Mouse (Mus musculus) E14TG2a.4 (cell line): Measurements from ENCODE around the gene Gnaq.
A peak's percentile ranks its signal among the peaks of the same experiment; 100 is the strongest.

Experiments used
- H3K27me3 ChIP-seq: 2 replicates; pipeline ENCODE4 v1.6.1; 2014; ENCODE audit warnings: low read length, control low read depth; ENCODE audit not compliant: insufficient read depth
- H3K36me3 ChIP-seq: 2 replicates; pipeline ENCODE4 v1.6.1; 2014; ENCODE audit warnings: low read length, control low read depth; ENCODE audit not compliant: insufficient read depth
- H3K4me1 ChIP-seq: replicated peaks from 2 replicates; pipeline ENCODE4 v1.6.1; 2014; ENCODE audit warnings: low read depth, low read length, control low read depth
- H3K4me3 ChIP-seq: replicated peaks from 2 replicates; pipeline ENCODE4 v1.5.1; 2014; ENCODE audit warnings: mild to moderate bottlenecking, low read length
- H3K9me3 ChIP-seq: 2 replicates; pipeline ENCODE4 v1.6.1; 2014; ENCODE audit warnings: low read length, control low read depth
- CTCF ChIP-seq: conservative IDR thresholded peaks from 2 replicates; pipeline ENCODE4 v1.5.1; 2014; ENCODE audit warnings: low read length
- NANOG ChIP-seq: IDR thresholded peaks from 2 replicates; pipeline ENCODE4 v1.6.1; 2014; ENCODE audit warnings: borderline replicate concordance, low read length, mixed read lengths
- POU5F1 ChIP-seq: IDR thresholded peaks from 2 replicates; pipeline ENCODE4 v1.6.1; 2014; ENCODE audit warnings: low read length, borderline replicate concordance

Gnaq gene

GRCm38 (mm10) chr19:16250921-16251320, 118.3 kb downstream of the Gnaq start:
- Histone ChIP-seq H3K9me3 (no peaks in the 10 kb centered on the region), H3K36me3 (no peaks in the 10 kb centered on the region), H3K4me3 (no peak overlapping the region), H3K27me3 (no peaks in the 10 kb centered on the region), H3K4me1 (no peaks in the 10 kb centered on the region)
- TF ChIP-seq CTCF, result no peak

- Histone ChIP-seq H3K4me1 (peaks cover 6% of the 10 kb centered on the region; the same call in 1 of the 2 replicates), H3K9me3 (no peaks in the 10 kb centered on the region), H3K27me3 (no peaks in the 10 kb centered on the region), H3K4me3 (no peak overlapping the region), H3K36me3 (no peaks in the 10 kb centered on the region)
- TF ChIP-seq POU5F1 (no peak), CTCF (no peak), NANOG (no peak)
Measured at GRCm38 (mm10) chr19:16251819-16252218, 119.2 kb downstream of the Gnaq start.

GRCm38 (mm10) chr19:16252696-16253095, 120.1 kb downstream of the Gnaq start:
- peaks cover 10% of the 10 kb centered on the region for H3K4me1 ChIP-seq
- no peak overlapping the region for H3K4me3 ChIP-seq
- TF ChIP-seq NANOG (no peak), POU5F1 (no peak), CTCF (no peak)
- H3K9me3 ChIP-seq, result no peaks in the 10 kb centered on the region
- H3K27me3 ChIP-seq, result no peaks in the 10 kb centered on the region
- H3K36me3 ChIP-seq, result no peaks in the 10 kb centered on the region

- Histone ChIP-seq H3K4me3 (no peak overlapping the region), H3K27me3 (no peaks in the 10 kb centered on the region), H3K4me1 (peaks cover 31% of the 10 kb centered on the region), H3K36me3 (no peaks in the 10 kb centered on the region), H3K9me3 (no peaks in the 10 kb centered on the region)
- TF ChIP-seq NANOG, result no peak
- TF ChIP-seq CTCF, result no peak
- no peak for TF ChIP-seq POU5F1
Measured at GRCm38 (mm10) chr19:16254881-16255280, 122.2 kb downstream of the Gnaq start.

GRCm38 (mm10) chr19:16255294-16255693, 122.7 kb downstream of the Gnaq start:
- Histone ChIP-seq H3K4me1 (peaks cover 35% of the 10 kb centered on the region), H3K4me3 (no peak overlapping the region), H3K36me3 (no peaks in the 10 kb centered on the region), H3K9me3 (no peaks in the 10 kb centered on the region), H3K27me3 (no peaks in the 10 kb centered on the region)
- TF ChIP-seq CTCF, result no peak
- no peak for TF ChIP-seq NANOG
- TF ChIP-seq POU5F1, result no peak

- peaks cover 38% of the 10 kb centered on the region for H3K4me1 ChIP-seq
- H3K27me3 ChIP-seq, result no peaks in the 10 kb centered on the region
- H3K36me3 ChIP-seq, result no peaks in the 10 kb centered on the region
- H3K4me3 ChIP-seq, result no peak overlapping the region
- no peaks in the 10 kb centered on the region for H3K9me3 ChIP-seq
- no peak for TF ChIP-seq CTCF
- TF ChIP-seq POU5F1, result no peak
- TF ChIP-seq NANOG, result no peak
Measured at GRCm38 (mm10) chr19:16258766-16259355, 126.2 kb downstream of the Gnaq start.

GRCm38 (mm10) chr19:16259786-16260434, 127.3 kb downstream of the Gnaq start:
- peaks cover 38% of the 10 kb centered on the region for H3K4me1 ChIP-seq
- H3K4me3 ChIP-seq, result no peak overlapping the region
- no peaks in the 10 kb centered on the region for H3K36me3 ChIP-seq
- TF ChIP-seq NANOG (no peak), CTCF (no peak), POU5F1 (no peak)
- no peaks in the 10 kb centered on the region for H3K9me3 ChIP-seq
- no peaks in the 10 kb centered on the region for H3K27me3 ChIP-seq

- Histone ChIP-seq H3K9me3 (no peaks in the 10 kb centered on the region), H3K36me3 (no peaks in the 10 kb centered on the region), H3K27me3 (no peaks in the 10 kb centered on the region), H3K4me1 (peaks cover 38% of the 10 kb centered on the region), H3K4me3 (no peak overlapping the region)
- TF ChIP-seq NANOG (no peak), POU5F1 (no peak), CTCF (peak; percentile 69)
Measured at GRCm38 (mm10) chr19:16260435-16260832, 127.8 kb downstream of the Gnaq start.

GRCm38 (mm10) chr19:16260973-16261372, 128.3 kb downstream of the Gnaq start:
- H3K4me1 ChIP-seq, result peaks cover 38% of the 10 kb centered on the region
- no peaks in the 10 kb centered on the region for H3K36me3 ChIP-seq
- TF ChIP-seq CTCF (no peak), NANOG (no peak), POU5F1 (no peak)
- no peak overlapping the region for H3K4me3 ChIP-seq
- H3K9me3 ChIP-seq, result no peaks in the 10 kb centered on the region
- no peaks in the 10 kb centered on the region for H3K27me3 ChIP-seq
